Mouse (Mus musculus) midbrain, embryonic 12.5 days (tissue): ENCODE data around the gene Nt5c2. TPM values are rescaled to one million over a fixed set of nuclear protein-coding genes. Genes with fewer than 3 reads are reported as not detected.

ENCODE experiments used
- ATAC-seq: fragments of 200-750 bp; cut with Nextera tagmentation; 2 replicates; pipeline ENCODE4 v1.8.0; 2017; ENCODE audit warnings: low read depth, moderate TSS enrichment, moderate library complexity; ENCODE audit not compliant: low FRiP score
- H3K27ac ChIP-seq: fragments of 300-500 bp; sonication (generic); replicated peaks from 2 replicates; pipeline ENCODE4 v1.5.1; 2016; ENCODE audit warnings: mild to moderate bottlenecking
- H3K27me3 ChIP-seq: fragments of 300-500 bp; sonication (generic); 2 replicates; pipeline ENCODE4 v1.6.1; 2016; ENCODE audit warnings: mild to moderate bottlenecking
- H3K36me3 ChIP-seq: fragments of 300-500 bp; sonication (generic); 2 replicates; pipeline ENCODE4 v1.6.1; 2016
- H3K4me1 ChIP-seq: fragments of 300-500 bp; sonication (generic); 2 replicates; pipeline ENCODE4 v1.6.1; 2016
- H3K4me2 ChIP-seq: fragments of 300-500 bp; sonication (generic); replicated peaks from 2 replicates; pipeline ENCODE4 v1.6.1; 2016; ENCODE audit warnings: mild to moderate bottlenecking, moderate library complexity
- H3K4me3 ChIP-seq: fragments of 300-500 bp; sonication (generic); 2 replicates; pipeline ENCODE4 v1.5.1; 2016; ENCODE audit warnings: mild to moderate bottlenecking
- H3K9ac ChIP-seq: fragments of 300-500 bp; sonication (generic); replicated peaks from 2 replicates; pipeline ENCODE4 v1.6.1; 2016; ENCODE audit warnings: mild to moderate bottlenecking, moderate library complexity
- H3K9me3 ChIP-seq: fragments of 300-500 bp; sonication (generic); 2 replicates; pipeline ENCODE4 v1.6.1; 2016; ENCODE audit warnings: mild to moderate bottlenecking
- WGBS: fragments of 180-500 bp; shearing (Covaris S2); methylation state at CpG from one replicate; pipeline ENCODE4 v1.1.7; 2016; 5-methylcytosine and 5-hydroxymethylcytosine counted together
- polyA plus RNA-seq: library from polyadenylated mRNA; unstranded; fragments of >200 nt; fragmentation: Nextera tagmentation; extraction: Ambion mirVana; gene quantifications from 2 replicates; pipeline ENCODE4 v1.2.1, GENCODE M21; 2016

Nt5c2 gene
- polyA plus RNA-seq, 1 experiment from 2014 or later: 84.8 TPM

DNA sequence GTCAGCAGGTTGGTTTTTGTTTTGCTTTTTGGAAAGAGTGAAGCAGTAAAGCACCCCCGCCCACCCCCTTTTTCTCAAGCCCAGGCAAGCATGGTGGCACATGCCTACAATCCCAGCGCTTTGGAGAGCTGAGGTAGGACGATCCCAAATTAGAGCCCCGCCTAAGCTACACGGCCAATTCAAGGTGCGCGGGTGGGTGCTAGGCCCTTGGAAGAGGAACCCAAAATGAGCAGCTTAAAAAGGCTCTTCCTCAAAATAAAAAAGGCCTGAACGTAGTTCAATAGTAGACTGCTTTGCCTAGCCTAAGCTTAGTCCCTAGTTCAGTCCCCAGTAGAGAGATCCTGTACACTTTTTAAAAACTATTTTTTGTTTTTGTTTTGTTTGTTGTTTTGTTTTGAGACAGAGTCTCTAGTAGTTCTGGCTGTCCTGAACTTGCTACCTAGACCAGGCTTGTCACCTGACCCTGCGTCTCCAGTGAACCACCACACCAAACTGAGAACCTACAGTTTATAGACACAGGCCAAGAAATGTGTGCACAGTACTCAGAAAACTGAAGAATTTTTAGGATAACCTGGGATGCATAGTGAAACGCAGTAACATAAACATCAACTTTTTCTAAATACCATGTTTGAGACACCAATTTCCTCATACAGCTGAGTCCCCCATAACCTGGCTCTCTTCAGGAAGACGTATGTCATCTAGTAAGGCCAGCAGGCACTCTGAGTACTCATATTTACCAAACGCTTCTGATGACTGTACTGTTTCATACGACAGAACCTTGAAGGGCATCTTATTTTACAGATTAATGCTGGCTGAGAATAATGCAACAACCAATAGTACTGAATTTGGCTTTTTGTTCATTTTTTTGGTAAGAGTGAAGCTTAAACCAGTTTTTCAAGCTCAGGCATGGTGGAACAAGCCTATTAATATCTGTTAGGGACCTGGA lies 54.6 kb downstream of the Nt5c2 start:
- H3K4me3 ChIP-seq: peak overlapping the region; percentile 71
- no peak for ATAC-seq
- peak overlapping the region; percentile 65 for H3K4me2 ChIP-seq
- H3K4me1 ChIP-seq: peaks cover 31% of the 10 kb centered on the region
- 82% methylated on average over 13 of the region's 13 CpGs for WGBS
- H3K36me3 ChIP-seq: no peaks in the 10 kb centered on the region
- no peaks in the 10 kb centered on the region for H3K27me3 ChIP-seq
- H3K27ac ChIP-seq: peak overlapping the region; percentile 97; the same call in 1 of the 2 replicates
- H3K9me3 ChIP-seq: no peaks in the 10 kb centered on the region
- peak overlapping the region; percentile 88 for H3K9ac ChIP-seq

DNA sequence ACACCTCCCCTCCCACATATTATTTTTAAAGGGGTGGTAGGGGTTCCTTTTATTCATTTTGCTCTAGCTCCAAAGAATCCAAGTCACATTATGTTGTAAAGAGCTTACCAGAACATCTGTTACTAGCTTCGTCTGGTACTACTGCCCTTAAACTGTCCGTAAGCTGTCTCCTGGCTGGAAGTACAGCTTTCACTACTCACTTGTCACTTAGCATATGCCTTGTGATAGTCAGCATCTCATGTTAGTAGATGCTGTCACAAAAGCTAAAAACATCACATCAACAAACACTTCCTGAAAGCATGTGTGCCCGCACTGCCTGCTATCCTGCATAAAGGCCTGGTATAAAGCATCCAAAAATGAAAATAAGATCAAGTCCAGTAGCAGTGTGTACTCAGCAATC lies 55.4 kb downstream of the Nt5c2 start:
- ATAC-seq: no peak
- Histone ChIP-seq H3K9ac (no peak overlapping the region), H3K4me2 (no peak overlapping the region), H3K27ac (no peak overlapping the region), H3K4me3 (no peak overlapping the region), H3K4me1 (peaks cover 31% of the 10 kb centered on the region), H3K27me3 (no peaks in the 10 kb centered on the region), H3K9me3 (no peaks in the 10 kb centered on the region), H3K36me3 (no peaks in the 10 kb centered on the region)
- 83% methylated on average over 3 of the region's 3 CpGs for WGBS

DNA sequence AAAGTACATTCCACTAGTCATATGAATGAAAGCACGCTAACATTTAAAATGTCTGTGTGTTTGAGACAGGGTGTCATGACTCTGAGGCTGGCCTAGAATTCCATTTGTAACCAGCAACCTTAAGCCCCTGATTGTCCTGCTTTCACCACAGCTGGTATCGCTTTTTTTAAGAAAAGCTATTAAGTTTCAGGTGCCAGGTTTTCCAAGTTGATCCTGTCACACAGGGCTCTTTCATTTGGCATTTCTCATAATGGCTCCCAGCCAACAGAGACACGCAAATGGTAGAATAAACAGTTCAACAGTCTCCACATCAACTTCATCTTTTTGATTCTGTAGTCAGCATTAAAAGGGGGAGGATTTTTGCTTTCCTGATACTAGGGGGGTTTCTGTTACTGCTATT lies 56.4 kb downstream of the Nt5c2 start:
- no peak overlapping the region for H3K27ac ChIP-seq
- H3K27me3 ChIP-seq: no peaks in the 10 kb centered on the region
- ATAC-seq: no peak
- WGBS: 83% methylated on average over 3 of the region's 3 CpGs
- H3K9ac ChIP-seq: no peak overlapping the region
- peaks cover 31% of the 10 kb centered on the region for H3K4me1 ChIP-seq
- H3K9me3 ChIP-seq: no peaks in the 10 kb centered on the region
- no peak overlapping the region for H3K4me2 ChIP-seq
- H3K4me3 ChIP-seq: no peak overlapping the region
- no peaks in the 10 kb centered on the region for H3K36me3 ChIP-seq

DNA sequence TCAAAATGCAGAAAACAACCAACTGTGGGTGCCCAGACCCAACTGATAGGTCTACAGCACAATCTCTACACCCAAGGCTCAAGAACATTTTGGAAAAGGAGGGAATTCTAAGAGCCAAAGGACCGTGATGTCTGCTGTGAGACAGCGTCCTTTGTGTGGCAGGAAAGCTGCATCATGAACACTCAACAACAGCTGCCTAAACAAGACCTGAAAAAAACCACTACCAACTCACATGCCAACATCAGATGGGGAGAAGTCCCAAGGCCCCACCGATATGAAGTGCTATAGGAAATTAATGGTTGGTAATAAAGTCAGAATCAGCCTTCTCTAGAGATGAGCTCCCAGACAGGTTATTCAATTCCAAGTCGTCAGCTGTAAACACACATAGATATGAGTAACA lies 57.0 kb downstream of the Nt5c2 start:
- WGBS: 91% methylated on average over 4 of the region's 4 CpGs
- peaks cover 31% of the 10 kb centered on the region for H3K4me1 ChIP-seq
- H3K4me2 ChIP-seq: no peak overlapping the region
- H3K4me3 ChIP-seq: no peak overlapping the region
- H3K27me3 ChIP-seq: no peaks in the 10 kb centered on the region
- no peaks in the 10 kb centered on the region for H3K36me3 ChIP-seq
- no peaks in the 10 kb centered on the region for H3K9me3 ChIP-seq
- no peak overlapping the region for H3K27ac ChIP-seq
- H3K9ac ChIP-seq: no peak overlapping the region
- no peak for ATAC-seq

DNA sequence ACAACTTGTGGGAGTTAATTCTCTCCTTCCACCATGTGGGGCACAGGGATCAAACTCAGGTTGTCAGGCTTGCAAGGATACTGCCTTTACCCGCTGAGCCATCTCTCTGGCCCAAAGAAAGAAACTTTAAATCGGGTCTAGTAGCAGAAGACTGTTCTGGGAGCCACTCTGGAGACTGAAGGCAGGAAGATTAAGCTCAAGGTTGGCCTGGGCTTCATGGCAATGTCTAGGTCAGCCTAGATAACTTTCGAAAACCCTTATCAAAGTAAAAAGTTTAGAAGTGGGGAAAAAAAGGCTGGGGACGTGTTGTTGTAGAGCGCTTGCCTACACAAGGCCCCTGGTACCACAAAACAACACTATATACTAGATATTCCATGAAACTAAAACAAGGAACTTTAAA lies 58.0 kb downstream of the Nt5c2 start:
- H3K36me3 ChIP-seq: no peaks in the 10 kb centered on the region
- H3K4me2 ChIP-seq: no peak overlapping the region
- H3K9me3 ChIP-seq: no peaks in the 10 kb centered on the region
- H3K27ac ChIP-seq: no peak overlapping the region
- peaks cover 25% of the 10 kb centered on the region for H3K4me1 ChIP-seq
- no peak overlapping the region for H3K9ac ChIP-seq
- no peaks in the 10 kb centered on the region for H3K27me3 ChIP-seq
- 88% methylated on average over 5 of the region's 5 CpGs for WGBS
- ATAC-seq: no peak
- H3K4me3 ChIP-seq: no peak overlapping the region

DNA sequence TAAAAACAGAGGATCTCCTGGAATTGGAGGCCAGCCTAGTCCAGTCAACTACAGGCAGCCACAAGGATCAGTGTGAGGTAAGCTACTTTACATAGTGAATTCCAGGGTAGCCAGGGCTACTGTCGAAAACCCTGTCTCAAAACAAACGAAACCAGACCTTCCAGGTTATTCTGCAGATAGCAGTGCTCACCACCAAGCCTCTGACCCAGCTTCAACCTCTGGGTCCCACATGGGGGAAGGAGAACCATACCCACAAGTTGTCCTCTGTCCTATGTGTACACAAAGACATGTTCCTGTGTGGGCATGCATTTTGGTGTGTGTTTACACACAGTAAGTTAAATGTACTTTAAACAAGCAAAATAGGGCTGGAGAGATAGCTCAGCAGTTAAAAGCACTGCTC lies 58.5 kb downstream of the Nt5c2 start:
- H3K4me3 ChIP-seq: no peak overlapping the region
- no peaks in the 10 kb centered on the region for H3K27me3 ChIP-seq
- H3K4me1 ChIP-seq: peaks cover 25% of the 10 kb centered on the region
- H3K4me2 ChIP-seq: no peak overlapping the region
- H3K27ac ChIP-seq: no peak overlapping the region
- WGBS: 78% methylated on average over 2 of the region's 2 CpGs
- no peak for ATAC-seq
- H3K9me3 ChIP-seq: no peaks in the 10 kb centered on the region
- no peaks in the 10 kb centered on the region for H3K36me3 ChIP-seq
- H3K9ac ChIP-seq: no peak overlapping the region

DNA sequence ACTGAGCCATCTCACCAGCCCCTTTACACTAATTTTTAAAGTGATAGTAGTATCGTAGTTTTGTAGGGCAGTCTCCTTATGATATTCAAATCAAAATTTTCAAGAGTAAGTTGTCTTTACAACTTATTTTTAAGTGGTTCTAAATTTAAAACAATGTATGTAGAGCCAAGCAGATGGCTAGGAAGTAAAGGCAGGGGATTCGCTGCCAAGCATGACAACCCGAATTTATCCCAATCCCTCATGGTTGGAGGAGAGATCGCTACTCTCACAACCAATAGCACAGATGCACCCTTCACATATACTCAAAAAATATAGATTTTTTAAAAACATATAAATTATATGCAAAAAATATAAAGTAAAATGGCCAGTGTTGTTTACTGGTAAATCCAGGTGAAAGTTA lies 59.3 kb downstream of the Nt5c2 start:
- Histone ChIP-seq H3K9ac (no peak overlapping the region), H3K27me3 (no peaks in the 10 kb centered on the region), H3K27ac (no peak overlapping the region), H3K4me3 (no peak overlapping the region), H3K4me1 (peaks cover 20% of the 10 kb centered on the region), H3K36me3 (no peaks in the 10 kb centered on the region), H3K9me3 (no peaks in the 10 kb centered on the region), H3K4me2 (no peak overlapping the region)
- no peak for ATAC-seq
- WGBS: 96% methylated on average over 4 of the region's 4 CpGs

DNA sequence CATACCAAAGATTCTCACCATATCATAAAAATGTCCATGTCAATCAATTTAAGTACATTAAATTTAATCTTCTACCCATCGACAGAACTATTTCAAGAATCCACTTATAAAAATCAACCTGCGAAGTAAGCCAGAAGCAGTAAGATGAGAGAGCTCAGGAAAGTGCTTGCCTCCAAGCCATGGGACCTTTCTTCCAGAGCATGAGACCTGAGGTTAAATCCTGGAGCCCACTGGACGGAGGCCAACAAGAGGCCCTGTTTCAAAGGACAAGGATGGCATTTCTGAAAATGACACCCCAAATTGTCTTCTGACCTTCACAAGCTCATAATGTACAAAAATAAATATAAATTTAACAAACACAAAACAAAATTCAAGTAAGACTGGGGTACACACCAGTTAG lies 61.4 kb downstream of the Nt5c2 start:
- no peaks in the 10 kb centered on the region for H3K27me3 ChIP-seq
- ATAC-seq: no peak
- WGBS: 95% methylated on average over 3 of the region's 3 CpGs

DNA sequence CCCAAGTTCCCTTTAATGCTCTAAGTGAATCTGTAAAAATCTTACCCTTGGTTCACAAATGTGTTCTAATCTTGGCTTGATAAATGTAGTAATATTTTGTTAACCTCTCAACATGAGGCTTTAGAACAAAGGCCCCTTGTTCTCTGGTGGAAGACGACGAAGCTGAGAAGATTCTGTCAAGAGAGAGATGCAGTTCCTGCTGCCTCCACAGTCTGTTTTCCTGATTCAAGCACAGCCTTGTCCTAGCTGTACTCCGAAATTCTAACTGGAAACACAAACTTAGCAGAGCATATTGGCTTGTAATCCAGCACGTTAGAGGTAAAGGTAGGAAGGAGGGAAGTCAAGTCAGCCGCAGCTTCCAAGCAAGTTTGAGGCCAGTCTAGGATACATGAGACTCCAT lies 62.0 kb downstream of the Nt5c2 start:
- WGBS: 81% methylated on average over 5 of the region's 5 CpGs
- no peak for ATAC-seq
- 0 out of 2 replicates have a peak, but pooled peaks cover under 1% of the 10 kb centered on the region for H3K4me1 ChIP-seq
- no peaks in the 10 kb centered on the region for H3K9me3 ChIP-seq
- no peak overlapping the region for H3K9ac ChIP-seq
- H3K4me2 ChIP-seq: no peak overlapping the region
- H3K4me3 ChIP-seq: no peak overlapping the region
- H3K27me3 ChIP-seq: no peaks in the 10 kb centered on the region
- no peak overlapping the region for H3K27ac ChIP-seq
- H3K36me3 ChIP-seq: peaks cover 13% of the 10 kb centered on the region; the same call in 1 of the 2 replicates

More for the DNA sequence above, 61.4 kb downstream of the Nt5c2 start:
- Histone ChIP-seq H3K4me1 (peaks cover 4% of the 10 kb centered on the region; the same call in 1 of the 2 replicates), H3K9ac (no peak overlapping the region), H3K4me3 (no peak overlapping the region), H3K9me3 (no peaks in the 10 kb centered on the region), H3K36me3 (peaks cover 13% of the 10 kb centered on the region; the same call in 1 of the 2 replicates), H3K4me2 (no peak overlapping the region), H3K27ac (no peak overlapping the region)

DNA sequence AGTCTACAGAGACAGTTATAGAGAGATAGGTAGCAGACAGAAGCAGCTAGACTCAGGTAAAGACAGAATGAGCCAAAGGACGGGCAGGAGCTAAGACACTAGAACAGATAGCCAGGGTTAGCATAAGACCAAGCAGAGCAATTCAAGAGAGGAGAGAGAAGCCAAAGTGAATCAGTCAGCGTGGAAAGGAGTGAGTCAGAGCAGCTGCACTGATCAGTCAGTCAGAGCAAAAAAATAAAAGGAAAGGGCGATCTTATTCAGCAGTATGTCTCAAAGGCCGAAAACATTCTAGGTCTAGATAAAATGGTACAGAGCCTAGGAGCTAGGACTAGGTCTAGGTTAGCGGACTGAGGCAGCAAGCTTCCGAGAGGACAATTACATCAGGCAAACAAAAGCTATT lies 70.6 kb downstream of the Nt5c2 start:
- Histone ChIP-seq H3K4me2 (no peak overlapping the region), H3K4me1 (no peaks in the 10 kb centered on the region), H3K9me3 (no peaks in the 10 kb centered on the region), H3K27ac (no peak overlapping the region), H3K4me3 (no peak overlapping the region), H3K9ac (no peak overlapping the region), H3K27me3 (no peaks in the 10 kb centered on the region), H3K36me3 (peaks cover 7% of the 10 kb centered on the region; the same call in 1 of the 2 replicates)
- 91% methylated on average over 6 of the region's 6 CpGs for WGBS
- no peak for ATAC-seq

DNA sequence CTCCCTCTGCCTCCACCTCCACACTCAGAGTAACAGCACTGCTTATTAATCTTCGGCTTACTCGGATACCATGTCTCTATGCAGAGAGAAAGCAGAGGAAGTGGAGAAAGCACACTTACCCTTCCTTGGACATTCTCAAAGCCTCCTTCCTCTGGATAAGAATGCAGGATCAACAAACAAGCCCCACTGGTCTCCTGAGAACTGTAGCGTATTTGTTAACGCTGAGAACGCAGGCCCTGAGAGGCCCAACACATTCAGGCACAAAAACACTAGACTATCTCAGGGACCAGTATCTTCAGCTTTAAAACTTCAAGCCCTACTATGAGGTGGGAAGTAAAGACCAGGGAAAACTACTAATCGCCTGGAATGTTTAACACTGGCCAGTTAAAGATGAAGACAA lies 77.8 kb downstream of the Nt5c2 start:
- Histone ChIP-seq H3K36me3 (no peaks in the 10 kb centered on the region), H3K27me3 (no peaks in the 10 kb centered on the region), H3K4me1 (peaks cover 4% of the 10 kb centered on the region; the same call in 1 of the 2 replicates), H3K4me2 (no peak overlapping the region), H3K27ac (no peak overlapping the region; the same call in 1 of the 2 replicates), H3K9me3 (no peaks in the 10 kb centered on the region), H3K4me3 (no peak overlapping the region), H3K9ac (no peak overlapping the region)
- 51% methylated on average over 6 of the region's 6 CpGs for WGBS
- no peak for ATAC-seq

DNA sequence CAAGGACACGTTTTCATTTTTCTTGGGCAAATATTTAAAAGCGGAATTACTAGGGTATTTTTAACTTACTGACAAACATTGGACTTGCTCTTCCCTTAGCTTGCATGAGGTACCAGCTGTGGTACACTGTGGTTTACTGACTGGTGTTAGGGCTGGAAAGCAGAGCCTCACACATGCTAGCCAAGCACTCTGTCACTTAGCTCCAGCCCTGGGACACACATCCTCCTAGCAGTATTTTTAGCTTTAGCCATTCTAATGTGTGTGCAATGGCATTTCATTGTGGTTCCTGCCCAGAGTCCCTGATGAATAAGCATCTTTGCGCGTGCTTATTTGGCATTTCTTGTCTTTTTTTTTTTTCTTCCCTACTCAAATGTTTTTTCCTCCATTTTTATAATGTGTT lies 80.9 kb downstream of the Nt5c2 start:
- Histone ChIP-seq H3K9me3 (no peaks in the 10 kb centered on the region), H3K9ac (no peak overlapping the region), H3K4me1 (peaks cover 4% of the 10 kb centered on the region; the same call in 1 of the 2 replicates), H3K27me3 (no peaks in the 10 kb centered on the region), H3K4me3 (no peak overlapping the region), H3K4me2 (no peak overlapping the region), H3K36me3 (no peaks in the 10 kb centered on the region), H3K27ac (no peak overlapping the region)
- no peak for ATAC-seq
- 96% methylated on average over 4 of the region's 4 CpGs for WGBS
